Mouse (Mus musculus) kidney, adult 2 months (tissue): Measurements from ENCODE around the gene Ntm.

Experiments used
- CTCF ChIP-seq: fragments of 200-500 bp; conservative IDR thresholded peaks from 2 replicates; pipeline ENCODE4 v1.5.1; 2011; ENCODE audit warnings: low read depth, mild to moderate bottlenecking, control low read depth, low read length, moderate library complexity, mixed read lengths; ENCODE audit not compliant: insufficient read depth, insufficient read length
- POLR2A ChIP-seq: fragments of 200-500 bp; IDR thresholded peaks from one replicate; pipeline ENCODE4 v1.6.1; 2011; ENCODE audit warnings: low read depth, low read length, control low read depth

- TF ChIP-seq CTCF (no peak), POLR2A (no peak)
Measured at GRCm38 (mm10) chr9:29285144-29285543, 677.8 kb downstream of the Ntm start.
